Mouse (Mus musculus) lung, postnatal 10 days (tissue): ENCODE measurements around the gene Slc22a23.

Source experiments
- DNase-seq: peaks from one replicate; pipeline ENCODE4 v3.0.0; 2021

The Slc22a23 gene

GRCm38 (mm10) chr13:34131011-34131707 is 213.8 kb downstream of the Slc22a23 start:
- peak; percentile 82 for DNase-seq

GRCm38 (mm10) chr13:34130226-34130731 is 214.7 kb downstream of the Slc22a23 start, which contains the start of gene Tubb2b:
Gene Tubb2b, minus strand, starts transcription at chr13:34130466.
- peak; percentile 85 for DNase-seq

GRCm38 (mm10) chr13:34129485-34130225 is 215.3 kb downstream of the Slc22a23 start:
- peak; percentile 44 for DNase-seq
